Mouse (Mus musculus) cerebellum, adult 2 months (tissue): ENCODE measurements around the gene Ephb2.

Experiments used
- CTCF ChIP-seq: fragments of 200-500 bp; IDR thresholded peaks from 2 replicates; pipeline ENCODE4 v1.5.1; 2011; ENCODE audit warnings: low read depth, mild to moderate bottlenecking, control low read depth, low read length, moderate library complexity, borderline replicate concordance; ENCODE audit not compliant: insufficient read depth
- POLR2A ChIP-seq: fragments of 200-500 bp; IDR thresholded peaks from 2 replicates; pipeline ENCODE4 v1.6.1; 2011; ENCODE audit warnings: low read length, control low read depth, borderline replicate concordance; ENCODE audit not compliant: insufficient read depth

DNA sequence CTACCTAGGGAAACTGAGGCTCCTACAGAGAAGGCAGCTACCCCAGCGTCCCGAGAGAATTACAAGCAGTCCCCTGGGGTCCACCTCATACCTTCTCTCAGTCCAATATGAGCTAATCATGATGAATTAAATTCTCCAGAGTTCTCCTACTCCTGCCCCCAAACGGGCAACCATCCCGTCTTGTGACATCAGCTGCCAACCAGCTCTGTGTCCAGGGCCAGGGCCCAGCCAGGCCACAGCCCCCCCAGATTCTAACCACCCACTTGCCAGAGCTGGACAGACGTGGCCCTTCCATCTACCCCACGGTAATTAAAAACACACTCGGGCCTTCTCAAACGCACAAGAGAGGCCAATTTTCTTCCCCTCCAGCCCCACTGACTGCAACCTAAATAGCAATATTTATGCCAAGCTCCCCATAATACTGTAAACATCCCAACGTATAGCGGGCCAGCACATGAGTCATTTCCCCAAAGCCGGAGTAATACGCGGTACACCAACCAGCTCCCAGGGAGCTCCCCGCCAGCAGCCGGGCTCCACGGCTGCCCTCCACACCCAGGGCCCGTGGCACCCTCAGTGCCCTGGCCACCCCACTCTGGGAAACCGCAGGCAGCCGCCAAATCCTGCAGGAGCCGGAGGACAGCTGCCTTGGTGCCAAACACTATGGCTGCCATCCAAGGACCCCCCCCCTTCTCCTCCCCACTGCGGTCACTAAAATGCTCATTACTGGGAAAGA is 2.0 kb downstream of the Ephb2 start:
- TF ChIP-seq CTCF (no peak), POLR2A (no peak)
